Mouse (Mus musculus) gastrocnemius, postnatal 4 days (tissue): Measurements from ENCODE around the gene Stxbp4. TPM values are rescaled to one million over a fixed set of nuclear protein-coding genes. Genes with fewer than 3 reads are reported as not detected.

ENCODE experiments used
- DNase-seq, 2 experiments: peaks; one replicate each; pipeline ENCODE4 v3.0.0; 2021 to 2022; ENCODE audit warnings: low spot score in 2 of 2, mixed read lengths in 2 of 2
- total RNA-seq, 2 experiments: library from RNA; stranded (reverse); gene quantifications; 2 replicates each; pipeline ENCODE4 v1.2.3; 2021

Stxbp4 gene
- total RNA-seq, 2 experiments from 2014 or later: 9.7 to 12.3 TPM

GRCm38 (mm10) chr11:90570646-90571259, 67.1 kb downstream of the Stxbp4 start:
- no peak for DNase-seq

GRCm38 (mm10) chr11:90558359-90559047, 79.4 kb downstream of the Stxbp4 start:
- DNase-seq: no peak

- no peak for DNase-seq
These were observed 81.4 kb downstream of the Stxbp4 start for GRCm38 (mm10) chr11:90556517-90556916.

- no peak for DNase-seq
These were observed 83.9 kb downstream of the Stxbp4 start for GRCm38 (mm10) chr11:90553963-90554362.

- no peak for DNase-seq
These were observed 85.3 kb downstream of the Stxbp4 start for GRCm38 (mm10) chr11:90552303-90553201.

GRCm38 (mm10) chr11:90548560-90548959, 89.3 kb downstream of the Stxbp4 start:
- DNase-seq: no peak

GRCm38 (mm10) chr11:90538636-90539263, 99.1 kb downstream of the Stxbp4 start:
- DNase-seq: no peak

GRCm38 (mm10) chr11:90525311-90525710, 112.6 kb downstream of the Stxbp4 start:
- no peak for DNase-seq

GRCm38 (mm10) chr11:90521040-90521439, 116.8 kb downstream of the Stxbp4 start:
- no peak for DNase-seq

GRCm38 (mm10) chr11:90517750-90518149, 120.1 kb downstream of the Stxbp4 start:
- DNase-seq: no peak

GRCm38 (mm10) chr11:90512538-90513219, 125.2 kb downstream of the Stxbp4 start:
- no peak for DNase-seq

- DNase-seq: no peak
These were observed 136.0 kb downstream of the Stxbp4 start for GRCm38 (mm10) chr11:90501846-90502245.

- DNase-seq: no peak
These were observed 138.0 kb downstream of the Stxbp4 start for GRCm38 (mm10) chr11:90499918-90500317.

- DNase-seq: peak in 1 of 2 experiments; percentile 26
These were observed 139.4 kb downstream of the Stxbp4 start for GRCm38 (mm10) chr11:90498461-90498860.

- no peak for DNase-seq
These were observed 142.9 kb downstream of the Stxbp4 start for GRCm38 (mm10) chr11:90494981-90495380.

- no peak for DNase-seq
These were observed 145.4 kb downstream of the Stxbp4 start for GRCm38 (mm10) chr11:90492511-90492910.

- no peak for DNase-seq
These were observed 148.7 kb downstream of the Stxbp4 start for GRCm38 (mm10) chr11:90489166-90489565.

- DNase-seq: no peak
These were observed 150.2 kb downstream of the Stxbp4 start for GRCm38 (mm10) chr11:90487686-90488085.

- no peak for DNase-seq
These were observed 152.9 kb downstream of the Stxbp4 start for GRCm38 (mm10) chr11:90484750-90485637.

- DNase-seq: no peak
These were observed 154.1 kb downstream of the Stxbp4 start for GRCm38 (mm10) chr11:90483766-90484165.
